Mouse (Mus musculus) heart, adult 18-20 months (tissue): Measurements from ENCODE around the gene Nabp1. TPM values are rescaled to one million over a fixed set of nuclear protein-coding genes. Genes with fewer than 3 reads are reported as not detected.

Experiments used
- DNase-seq, 2 experiments: peaks; one replicate each; pipeline ENCODE4 v3.0.0; 2021 to 2022; ENCODE audit warnings: mixed read lengths in 1 of 2
- long read RNA-seq, 2 experiments: library from polyadenylated mRNA; stranded (forward); transcript quantifications; one replicate each; pipeline ENCODE4 v2.0.0; 2021
- total RNA-seq, 2 experiments: library from RNA; stranded (reverse); gene quantifications; 2 replicates each; pipeline ENCODE4 v1.2.3; 2021

Nabp1 gene
- 10 to 100 TPM; 44.2 to 48.5 TPM for total RNA-seq
- long read RNA-seq, experiment 1, transcript Nabp1-201 (6 exons, 2,838 nt) = major isoform, 6 of 14 reads
- long read RNA-seq, experiment 1, partial matches to known transcripts = 1 of 14 reads
- long read RNA-seq, experiment 1, other reads (novel, unspliced or antisense) = 4 of 14 reads
- long read RNA-seq, experiment 2, partial matches to known transcripts = 0 of 5 reads
- long read RNA-seq, experiment 2, other reads (novel, unspliced or antisense) = 4 of 5 reads

- DNase-seq = peak; percentile 99
These were observed at the start of gene Nabp1 for GRCm38 (mm10) chr1:51478262-51479026. Nabp1 (minus strand) TSS chr1:51478425.

- DNase-seq = no peak
These were observed 47.5 kb upstream of the Nabp1 start for GRCm38 (mm10) chr1:51525563-51526265.

- DNase-seq = no peak
These were observed 43.4 kb upstream of the Nabp1 start for GRCm38 (mm10) chr1:51521651-51522050.

GRCm38 (mm10) chr1:51520246-51520780 lies 42.1 kb upstream of the Nabp1 start:
- DNase-seq = no peak

GRCm38 (mm10) chr1:51519112-51519511 lies 40.9 kb upstream of the Nabp1 start:
- DNase-seq = no peak

GRCm38 (mm10) chr1:51515625-51516024 lies 37.4 kb upstream of the Nabp1 start:
- peak; percentile 23 to 24 for DNase-seq

- DNase-seq = peak; percentile 50 to 70
These were observed 36.8 kb upstream of the Nabp1 start for GRCm38 (mm10) chr1:51515041-51515440.

- no peak for DNase-seq
These were observed 36.2 kb upstream of the Nabp1 start for GRCm38 (mm10) chr1:51514379-51514778.

GRCm38 (mm10) chr1:51513059-51513713 lies 35.0 kb upstream of the Nabp1 start:
- no peak for DNase-seq

- DNase-seq = no peak
These were observed 34.1 kb upstream of the Nabp1 start for GRCm38 (mm10) chr1:51512326-51512725.

- no peak for DNase-seq
These were observed 31.6 kb upstream of the Nabp1 start for GRCm38 (mm10) chr1:51509776-51510175.

- peak in 1 of 2 experiments; percentile 18 for DNase-seq
These were observed 30.9 kb upstream of the Nabp1 start for GRCm38 (mm10) chr1:51509083-51509482.

GRCm38 (mm10) chr1:51508543-51508942 lies 30.3 kb upstream of the Nabp1 start:
- DNase-seq = no peak

GRCm38 (mm10) chr1:51507436-51507835 lies 29.2 kb upstream of the Nabp1 start:
- no peak for DNase-seq

GRCm38 (mm10) chr1:51506236-51506635 lies 28.0 kb upstream of the Nabp1 start:
- DNase-seq = no peak

- DNase-seq = no peak
These were observed 27.4 kb upstream of the Nabp1 start for GRCm38 (mm10) chr1:51505632-51506031.

GRCm38 (mm10) chr1:51503055-51503454 lies 24.8 kb upstream of the Nabp1 start:
- no peak for DNase-seq

GRCm38 (mm10) chr1:51502353-51502752 lies 24.1 kb upstream of the Nabp1 start:
- no peak for DNase-seq

GRCm38 (mm10) chr1:51501251-51501650 lies 23.0 kb upstream of the Nabp1 start:
- peak in 1 of 2 experiments; percentile 31 for DNase-seq

- no peak for DNase-seq
These were observed 20.4 kb upstream of the Nabp1 start for GRCm38 (mm10) chr1:51498601-51499098.

- DNase-seq = no peak
These were observed 17.9 kb upstream of the Nabp1 start for GRCm38 (mm10) chr1:51496163-51496562.
